Mouse (Mus musculus) C2C12 (cell line): ENCODE measurements around the gene Kntc1. TPM values are rescaled to one million over a fixed set of nuclear protein-coding genes. Genes with fewer than 3 reads are reported as not detected.
"Not testable (repeated sequence)": the region's sequence is repeated elsewhere in the genome, so short reads cannot be mapped to it uniquely, and the experiment has no call there.

Experiments used
- H3K27me3 ChIP-seq: one replicate; pipeline ENCODE4 v1.6.1; 2011; ENCODE audit not compliant: control insufficient read depth, insufficient read depth, insufficient read length
- H3K36me3 ChIP-seq: one replicate; pipeline ENCODE4 v1.6.1; 2011; ENCODE audit not compliant: control insufficient read depth, insufficient read depth
- H3K4me3 ChIP-seq: one replicate; pipeline ENCODE4 v1.5.1; 2011; ENCODE audit warnings: mild to moderate bottlenecking, control low read depth; ENCODE audit not compliant: poor library complexity, insufficient read depth, severe bottlenecking
- H3K79me2 ChIP-seq: one replicate; pipeline ENCODE4 v1.6.1; 2011; ENCODE audit not compliant: control insufficient read depth, insufficient read depth
- H3K79me3 ChIP-seq: one replicate; pipeline ENCODE4 v1.6.1; 2011; ENCODE audit warnings: low read depth, control low read depth
- H3ac ChIP-seq: one replicate; pipeline ENCODE3; 2011; ENCODE audit warnings: low read depth; ENCODE audit not compliant: control insufficient read depth, insufficient read length
- CEBPB ChIP-seq: IDR thresholded peaks from one replicate; pipeline ENCODE4 v1.6.1; 2011; ENCODE audit warnings: low read depth, mild to moderate bottlenecking, control low read depth, moderate library complexity
- CTCF ChIP-seq: IDR thresholded peaks from one replicate; pipeline ENCODE4 v1.5.1; 2011; ENCODE audit not compliant: control insufficient read depth, insufficient read depth, insufficient read length
- FOSL1 ChIP-seq: IDR thresholded peaks from one replicate; pipeline ENCODE4 v1.8.0; 2011; ENCODE audit warnings: mild to moderate bottlenecking, low read length; ENCODE audit not compliant: poor library complexity, insufficient read depth, severe bottlenecking
- MAX ChIP-seq: IDR thresholded peaks from one replicate; pipeline ENCODE4 v1.6.1; 2011; ENCODE audit warnings: mild to moderate bottlenecking, control low read depth
- MYOD1 ChIP-seq: IDR thresholded peaks from one replicate; pipeline ENCODE4 v1.6.1; 2011; ENCODE audit warnings: low read depth; ENCODE audit not compliant: control insufficient read depth, insufficient read length
- MYOG ChIP-seq: IDR thresholded peaks from one replicate; pipeline ENCODE4 v1.6.1; 2011; ENCODE audit not compliant: control insufficient read depth, insufficient read length; ENCODE audit errors: extremely low read depth
- USF1 ChIP-seq: IDR thresholded peaks from one replicate; pipeline ENCODE4 v1.6.1; 2011; ENCODE audit warnings: low read depth, mild to moderate bottlenecking, control low read depth, moderate library complexity
- polyA plus RNA-seq: library from polyadenylated mRNA; unstranded; fragments of >200 nt; fragmentation: generic; extraction: Trizol; gene quantifications from one replicate; pipeline ENCODE4 v1.2.1, GENCODE M21; 2012; ENCODE audit warnings: missing spikeins

Gene Kntc1
- polyA plus RNA-seq, 1 experiment: 15.1 TPM

DNA sequence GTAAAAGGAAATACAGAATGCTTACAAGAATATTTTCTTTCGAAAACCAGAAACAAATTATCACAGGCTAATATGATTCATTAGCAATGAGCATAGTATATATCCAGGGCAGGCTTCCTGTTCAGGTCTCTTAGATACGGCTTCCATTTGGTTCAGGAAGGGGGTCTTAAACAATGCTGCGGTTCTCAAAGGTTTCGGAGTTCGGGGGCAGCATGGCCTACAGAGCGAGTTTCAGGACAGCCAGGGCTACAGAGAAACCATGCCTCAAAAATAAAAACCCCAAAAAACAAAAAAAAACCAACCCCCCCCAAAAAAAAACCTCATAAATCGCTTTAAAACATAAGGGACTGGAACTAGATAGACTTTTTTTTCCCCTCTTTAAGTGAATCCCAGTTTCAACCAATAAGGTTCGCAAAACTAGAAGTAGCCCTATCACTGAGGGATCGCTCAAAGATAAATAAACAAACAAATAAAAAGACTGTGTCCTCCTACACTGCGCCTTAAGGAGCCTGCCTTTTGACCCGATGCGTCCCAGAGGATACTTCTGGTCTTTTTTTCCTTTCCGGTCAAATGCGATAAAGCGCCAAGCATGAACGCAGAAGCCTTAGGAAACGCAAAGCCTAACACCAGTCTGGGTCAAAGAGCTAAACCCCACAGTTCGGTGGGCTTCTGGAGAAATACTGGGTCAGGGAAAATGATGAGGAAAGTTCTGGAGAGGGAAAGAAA, 1.0 kb upstream of the Kntc1 start:
- peak overlapping the region; percentile 62 for H3K4me3 ChIP-seq
- H3K27me3 ChIP-seq: no peaks in the 10 kb centered on the region
- peaks cover 77% of the 10 kb centered on the region for H3K79me3 ChIP-seq
- peaks cover 94% of the 10 kb centered on the region for H3K79me2 ChIP-seq
- peak overlapping the region; percentile 76 for H3ac ChIP-seq
- no peak for TF ChIP-seq MYOD1
- TF ChIP-seq CEBPB: no peak
- no peak for TF ChIP-seq MAX
- TF ChIP-seq USF1: no peak
- TF ChIP-seq CTCF: no peak
- no peak for TF ChIP-seq FOSL1
- TF ChIP-seq MYOG: no peak
- H3K36me3 ChIP-seq: peaks cover 31% of the 10 kb centered on the region

DNA sequence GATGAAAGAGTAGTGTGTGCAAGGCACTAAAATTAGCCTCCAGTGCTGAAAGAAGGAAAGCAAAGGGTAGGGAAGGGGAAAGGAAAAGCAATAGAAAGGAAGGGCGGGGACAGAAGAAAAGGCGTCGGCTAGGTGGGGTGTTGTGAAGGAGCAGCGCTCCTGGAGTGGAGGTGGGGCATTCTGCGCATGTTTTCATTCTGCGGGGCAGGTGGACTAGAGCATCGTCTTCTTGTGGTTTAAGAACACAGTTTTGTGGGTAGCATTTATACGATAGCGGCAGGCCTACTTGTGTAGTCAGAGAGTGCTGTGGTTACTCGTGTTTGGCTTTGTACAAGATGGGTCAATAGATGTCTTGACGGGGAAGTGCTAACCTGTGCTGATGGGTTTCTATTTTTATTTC, 16.0 kb downstream of the Kntc1 start:
- Histone ChIP-seq H3K79me2 (no peaks in the 10 kb centered on the region), H3K36me3 (peaks cover 63% of the 10 kb centered on the region), H3ac (no peak overlapping the region), H3K4me3 (no peak overlapping the region), H3K27me3 (no peaks in the 10 kb centered on the region), H3K79me3 (no peaks in the 10 kb centered on the region)
- TF ChIP-seq USF1 (no peak), MAX (no peak), MYOD1 (no peak), FOSL1 (no peak), MYOG (no peak), CEBPB (no peak), CTCF (no peak)

GRCm38 (mm10) chr5:123766455-123766854, 16.9 kb downstream of the Kntc1 start:
- H3ac ChIP-seq, H3K4me3 ChIP-seq, H3K79me3 ChIP-seq, H3K27me3 ChIP-seq, H3K79me2 ChIP-seq: not testable (repeated sequence)
- H3K36me3 ChIP-seq: peaks cover 65% of the 10 kb centered on the region

DNA sequence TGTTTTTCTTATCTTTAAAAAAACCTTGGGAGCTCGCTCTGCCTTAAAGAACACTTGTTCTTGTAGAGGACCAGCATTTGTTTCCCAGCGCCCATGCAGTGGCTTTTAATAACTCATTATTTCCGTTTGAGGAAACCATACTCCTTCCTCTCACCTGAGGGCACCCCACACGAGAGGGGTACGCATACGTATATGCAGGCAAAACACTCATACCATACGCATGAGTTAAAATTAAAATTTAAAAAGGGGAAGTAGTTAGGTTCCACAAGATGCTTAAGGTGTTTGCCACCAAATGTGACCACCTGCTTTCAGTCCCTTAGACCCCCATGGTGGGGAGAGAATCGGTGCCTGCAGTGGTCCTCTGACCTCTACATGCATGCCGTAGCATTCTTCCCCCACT, 23.9 kb downstream of the Kntc1 start:
- Histone ChIP-seq H3K79me3 (no peaks in the 10 kb centered on the region), H3ac (no peak overlapping the region), H3K79me2 (no peaks in the 10 kb centered on the region), H3K36me3 (peaks cover 70% of the 10 kb centered on the region), H3K27me3 (no peaks in the 10 kb centered on the region), H3K4me3 (no peak overlapping the region)
- TF ChIP-seq CEBPB: no peak
- no peak for TF ChIP-seq MYOG

DNA sequence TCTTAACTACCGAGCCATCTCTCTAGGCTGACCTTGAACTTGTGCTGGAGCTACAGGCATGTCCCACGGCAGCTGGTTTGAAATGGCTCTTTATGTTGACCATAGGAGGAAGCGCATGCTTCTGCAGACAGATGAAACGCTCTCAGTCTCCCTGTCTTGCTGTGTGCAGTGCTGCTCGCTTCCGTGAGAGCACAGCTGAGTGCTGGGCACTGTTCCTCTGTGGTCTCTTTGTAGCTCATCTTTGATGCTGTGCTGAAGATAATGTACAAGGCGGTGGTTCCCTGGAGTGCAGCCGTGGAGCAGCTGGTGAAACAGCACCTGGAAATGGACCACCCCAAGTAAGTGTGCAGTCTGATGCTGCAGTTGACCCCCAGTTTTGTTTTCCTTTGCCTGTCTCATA, 31.2 kb downstream of the Kntc1 start:
- H3K36me3 ChIP-seq: peaks cover 85% of the 10 kb centered on the region
- no peak for TF ChIP-seq MAX

DNA sequence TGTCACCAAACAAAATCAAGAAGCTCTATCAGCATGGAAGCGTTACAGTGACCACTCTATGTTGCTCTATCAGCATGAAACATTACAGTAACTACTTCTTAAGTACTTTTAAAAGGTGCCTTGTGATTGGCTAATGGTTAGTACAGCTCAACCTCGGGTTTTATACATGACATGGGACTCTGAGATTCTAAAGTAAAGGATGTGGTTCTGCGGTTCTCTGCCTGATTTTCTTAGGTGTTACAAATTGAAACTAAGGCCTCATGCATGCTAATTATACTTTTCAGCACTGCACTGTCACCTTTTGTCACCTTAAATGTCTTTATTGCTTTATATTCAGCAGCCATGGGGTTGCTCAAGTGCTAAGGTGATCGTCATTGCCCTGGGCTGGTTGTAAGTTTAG, 32.3 kb downstream of the Kntc1 start:
- Histone ChIP-seq H3K4me3 (no peak overlapping the region), H3K79me2 (no peaks in the 10 kb centered on the region), H3K79me3 (no peaks in the 10 kb centered on the region), H3K36me3 (peaks cover 82% of the 10 kb centered on the region), H3K27me3 (no peaks in the 10 kb centered on the region), H3ac (no peak overlapping the region)
- TF ChIP-seq MAX (no peak), USF1 (no peak), CEBPB (no peak), CTCF (no peak), MYOD1 (no peak), FOSL1 (no peak), MYOG (no peak)

More for the DNA sequence above, 31.2 kb downstream of the Kntc1 start:
- Histone ChIP-seq H3K27me3 (no peaks in the 10 kb centered on the region), H3ac (no peak overlapping the region), H3K79me2 (no peaks in the 10 kb centered on the region), H3K4me3 (no peak overlapping the region), H3K79me3 (no peaks in the 10 kb centered on the region)

DNA sequence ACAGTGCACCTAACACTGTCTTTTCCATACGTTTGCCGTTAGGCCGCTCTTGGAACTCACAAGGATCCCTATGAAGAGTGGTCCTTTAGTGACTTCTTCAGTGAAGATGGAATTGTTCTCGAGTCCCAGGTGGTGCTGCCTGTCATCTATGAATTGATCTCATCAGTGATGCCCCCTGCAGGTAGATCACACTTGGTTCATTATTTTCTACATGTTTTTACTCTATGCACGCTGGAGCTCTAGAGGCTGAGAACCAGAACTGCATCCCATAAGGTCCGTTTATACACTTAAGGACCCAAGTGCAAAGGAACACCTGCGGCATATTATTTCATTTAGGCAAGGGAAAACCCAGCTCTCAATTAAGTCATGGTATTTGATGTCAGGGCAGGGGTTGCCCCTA, 39.5 kb downstream of the Kntc1 start:
- TF ChIP-seq CEBPB: no peak
- no peak for TF ChIP-seq MAX
- TF ChIP-seq MYOD1: no peak
- no peak for TF ChIP-seq CTCF
- TF ChIP-seq FOSL1: no peak
- no peak for TF ChIP-seq MYOG
- TF ChIP-seq USF1: no peak
- peaks cover 84% of the 10 kb centered on the region for H3K36me3 ChIP-seq
- H3K79me3 ChIP-seq: no peaks in the 10 kb centered on the region

More for the DNA sequence above, 39.5 kb downstream of the Kntc1 start:
- H3K27me3 ChIP-seq: no peaks in the 10 kb centered on the region
- H3K79me2 ChIP-seq: no peaks in the 10 kb centered on the region
- H3ac ChIP-seq: no peak overlapping the region
- H3K4me3 ChIP-seq: no peak overlapping the region
